Mouse (Mus musculus): Measurements from ENCODE around the gene Pex14. TPM values are rescaled to one million over a fixed set of nuclear protein-coding genes. Genes with fewer than 3 reads are reported as not detected.
A peak's percentile ranks its signal among the peaks of the same experiment; 100 is the strongest.

Gene Pex14
- total RNA-seq, 2 experiments from 2014 or later: 21.6 to 24.3 TPM

- TF ChIP-seq CTCF (IDR thresholded peaks at IDR 0.05): no peak
- no peak for DNase-seq
- Histone ChIP-seq H3K4me3 (no peak overlapping the region), H3K27ac (no peak overlapping the region)
- intact Hi-C loops (cut with DNase I): no loop called here
These were observed 37.0 kb downstream of the Pex14 start for GRCm38 (mm10) chr4:149062406-149063318.

- Histone ChIP-seq H3K4me3 (no peak overlapping the region), H3K27ac (no peak overlapping the region)
- TF ChIP-seq CTCF (IDR thresholded peaks at IDR 0.05): no peak
- intact Hi-C loops (cut with DNase I): no loop called here
- DNase-seq: no peak
These were observed 38.3 kb downstream of the Pex14 start for GRCm38 (mm10) chr4:149061432-149061718.

GRCm38 (mm10) chr4:149060621-149061431 is 38.9 kb downstream of the Pex14 start:
- peak; percentile 42 for TF ChIP-seq CTCF (IDR thresholded peaks at IDR 0.05)
- no peak for DNase-seq
- intact Hi-C loops (cut with DNase I): no loop called here
- Histone ChIP-seq H3K27ac (no peak overlapping the region), H3K4me3 (no peak overlapping the region)

GRCm38 (mm10) chr4:149059713-149060112 is 40.0 kb downstream of the Pex14 start:
- Histone ChIP-seq H3K27ac (peak overlapping the region; percentile 16; the same call in 1 of the 2 replicates), H3K4me3 (no peak overlapping the region)
- TF ChIP-seq CTCF (IDR thresholded peaks at IDR 0.05): no peak
- intact Hi-C loops (cut with DNase I): no loop called here
- DNase-seq: peak; percentile 61

GRCm38 (mm10) chr4:149058298-149058697 is 41.4 kb downstream of the Pex14 start:
- H3K27ac ChIP-seq: no peak overlapping the region
- no peak overlapping the region for H3K4me3 ChIP-seq
- TF ChIP-seq CTCF (IDR thresholded peaks at IDR 0.05): no peak
- intact Hi-C loops (cut with DNase I): no loop called here
- no peak for DNase-seq

- DNase-seq: no peak
- intact Hi-C loops (cut with DNase I): no loop called here
- no peak for TF ChIP-seq CTCF (IDR thresholded peaks at IDR 0.05)
- Histone ChIP-seq H3K27ac (no peak overlapping the region), H3K4me3 (no peak overlapping the region)
These were observed 42.2 kb downstream of the Pex14 start for GRCm38 (mm10) chr4:149057470-149057869.

GRCm38 (mm10) chr4:149056957-149057356 is 42.7 kb downstream of the Pex14 start:
- TF ChIP-seq CTCF (IDR thresholded peaks at IDR 0.05): no peak
- H3K27ac ChIP-seq: no peak overlapping the region
- no peak overlapping the region for H3K4me3 ChIP-seq
- no peak for DNase-seq
- intact Hi-C loops (cut with DNase I): no loop called here

GRCm38 (mm10) chr4:149055847-149056246 is 43.8 kb downstream of the Pex14 start:
- no peak for TF ChIP-seq CTCF (IDR thresholded peaks at IDR 0.05)
- Histone ChIP-seq H3K4me3 (no peak overlapping the region), H3K27ac (no peak overlapping the region)
- intact Hi-C loops (cut with DNase I): no loop called here
- DNase-seq: no peak

- Histone ChIP-seq H3K4me3 (peak overlapping the region; percentile 26), H3K27ac (peak overlapping the region; percentile 46)
- TF ChIP-seq CTCF (IDR thresholded peaks at IDR 0.05): no peak
- DNase-seq: no peak
- intact Hi-C loops (cut with DNase I): loop anchor here (5.0 kb wide), 3 partner anchors 137 to 307 kb away; no protein-coding TSS in a partner anchor
These were observed 50.1 kb downstream of the Pex14 start for GRCm38 (mm10) chr4:149049351-149050159.

GRCm38 (mm10) chr4:149048625-149049228 is 50.9 kb downstream of the Pex14 start:
- DNase-seq: peak; percentile 43

GRCm38 (mm10) chr4:149047360-149047759 is 52.3 kb downstream of the Pex14 start:
- TF ChIP-seq CTCF (IDR thresholded peaks at IDR 0.05): peak; percentile 70
- Histone ChIP-seq H3K27ac (no peak overlapping the region), H3K4me3 (peak overlapping the region; percentile 23)
- intact Hi-C loops (cut with DNase I): loop anchor here (5.0 kb wide), 3 partner anchors 135 to 305 kb away; no protein-coding TSS in a partner anchor
- peak; percentile 73 for DNase-seq

More at GRCm38 (mm10) chr4:149048625-149049228, 50.9 kb downstream of the Pex14 start:
- Histone ChIP-seq H3K27ac (peak overlapping the region; percentile 46), H3K4me3 (0 out of 2 replicates have a peak overlapping the region, but pooled peaks have one; percentile 26)
- intact Hi-C loops (cut with DNase I): loop anchor here (5.0 kb wide), 3 partner anchors 136 to 306 kb away; no protein-coding TSS in a partner anchor
- TF ChIP-seq CTCF (IDR thresholded peaks at IDR 0.05): no peak

GRCm38 (mm10) chr4:149045885-149046284 is 53.8 kb downstream of the Pex14 start:
- no peak for TF ChIP-seq CTCF (IDR thresholded peaks at IDR 0.05)
- Histone ChIP-seq H3K4me3 (no peak overlapping the region), H3K27ac (peak overlapping the region; percentile 50; the same call in 1 of the 2 replicates)
- intact Hi-C loops (cut with DNase I): loop anchor here (5.0 kb wide), 3 partner anchors 134 to 304 kb away; no protein-coding TSS in a partner anchor
- no peak for DNase-seq
